Mouse (Mus musculus): ENCODE measurements around the gene Sclt1.

The Sclt1 gene

GRCm38 (mm10) chr3:41586917-41587316 lies 155.4 kb downstream of the Sclt1 start:
- DNase-seq (ENCODE audit: low read depth, low spot score) = no peak

DNA sequence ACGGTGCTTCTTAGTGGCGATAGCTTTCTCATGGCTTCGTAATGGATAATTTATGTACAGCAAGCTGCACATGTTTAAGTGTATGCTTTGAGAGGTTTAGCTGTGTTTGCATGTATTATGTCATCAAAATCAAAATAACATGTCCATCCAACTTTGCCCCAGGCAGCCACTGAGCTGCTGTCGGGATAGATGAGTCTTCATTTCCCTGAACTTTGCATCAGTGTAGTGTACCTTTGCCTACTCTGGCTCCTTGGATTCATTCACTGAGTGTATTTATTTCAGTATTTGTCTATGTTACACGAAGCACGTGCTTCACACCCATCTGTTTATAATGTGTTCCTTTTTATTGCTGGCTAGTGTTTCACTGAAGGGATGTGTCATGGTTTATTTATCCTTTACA lies 156.0 kb downstream of the Sclt1 start:
- DNase-seq (ENCODE audit: low read depth, low spot score) = no peak

- DNase-seq (ENCODE audit: low read depth, low spot score) = no peak
Observed at GRCm38 (mm10) chr3:41585548-41585947, 156.8 kb downstream of the Sclt1 start.

DNA sequence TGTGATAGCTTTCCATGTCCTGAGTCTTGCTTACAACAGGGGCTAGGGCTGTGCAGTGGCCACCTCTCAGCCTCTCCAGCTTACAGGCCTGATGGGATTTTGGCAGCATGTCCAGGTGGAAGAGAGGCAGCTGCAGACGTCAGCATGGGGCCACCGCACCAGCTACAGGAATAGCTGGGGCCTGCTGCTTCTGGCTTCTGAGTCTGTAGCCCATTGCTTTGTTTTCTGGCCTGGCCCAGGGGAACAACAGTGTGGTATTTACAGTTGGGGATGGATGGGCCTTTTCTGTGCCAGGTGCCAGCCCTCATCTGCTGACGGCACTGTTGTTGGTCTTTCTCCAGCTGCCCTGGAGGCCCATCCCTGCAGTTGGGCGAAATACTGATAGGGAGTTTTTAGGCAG lies 158.7 kb downstream of the Sclt1 start:
- no peak for DNase-seq (ENCODE audit: low read depth, low spot score)

DNA sequence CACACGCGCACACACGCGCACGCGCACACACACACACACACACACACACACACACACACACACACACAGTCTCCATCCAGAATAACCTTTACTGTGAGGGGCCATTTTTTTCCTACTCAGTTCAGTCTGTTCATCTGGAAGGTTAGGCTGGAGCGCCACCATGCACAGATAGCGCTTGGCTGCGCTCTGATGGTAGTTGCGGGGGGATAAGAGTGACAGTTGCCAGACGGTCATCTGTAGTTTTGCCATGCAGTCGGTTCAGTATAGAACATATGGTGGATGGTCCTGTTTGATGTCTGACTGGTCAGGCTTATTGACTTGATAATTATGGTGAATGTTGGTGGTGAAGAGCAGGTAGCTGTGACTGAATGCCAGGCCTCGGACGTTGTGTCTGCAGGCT lies 159.2 kb downstream of the Sclt1 start:
- no peak for DNase-seq (ENCODE audit: low read depth, low spot score)

- DNase-seq (ENCODE audit: low read depth, low spot score) = no peak
Observed at GRCm38 (mm10) chr3:41582256-41582655, 160.1 kb downstream of the Sclt1 start.

DNA sequence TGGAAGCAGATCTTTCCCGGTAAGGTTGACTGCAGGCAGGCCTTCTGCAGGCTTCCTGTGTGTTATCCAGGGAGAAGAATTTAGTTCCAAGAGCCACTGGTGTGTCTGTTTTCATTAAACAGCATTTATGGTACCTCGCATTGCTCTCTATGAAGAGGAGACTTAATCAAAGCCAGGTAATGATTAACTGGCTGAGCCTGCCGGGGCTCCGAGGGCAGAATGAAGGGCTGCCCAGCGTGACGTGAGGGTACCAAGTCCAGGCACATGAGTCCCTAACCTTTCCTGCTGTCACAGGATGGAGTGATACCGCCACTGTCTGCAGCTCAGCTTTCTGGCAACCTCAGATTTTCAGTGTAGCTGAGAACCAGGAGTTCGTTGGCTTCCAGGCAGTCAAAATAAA lies 160.9 kb downstream of the Sclt1 start:
- DNase-seq (ENCODE audit: low read depth, low spot score) = no peak

DNA sequence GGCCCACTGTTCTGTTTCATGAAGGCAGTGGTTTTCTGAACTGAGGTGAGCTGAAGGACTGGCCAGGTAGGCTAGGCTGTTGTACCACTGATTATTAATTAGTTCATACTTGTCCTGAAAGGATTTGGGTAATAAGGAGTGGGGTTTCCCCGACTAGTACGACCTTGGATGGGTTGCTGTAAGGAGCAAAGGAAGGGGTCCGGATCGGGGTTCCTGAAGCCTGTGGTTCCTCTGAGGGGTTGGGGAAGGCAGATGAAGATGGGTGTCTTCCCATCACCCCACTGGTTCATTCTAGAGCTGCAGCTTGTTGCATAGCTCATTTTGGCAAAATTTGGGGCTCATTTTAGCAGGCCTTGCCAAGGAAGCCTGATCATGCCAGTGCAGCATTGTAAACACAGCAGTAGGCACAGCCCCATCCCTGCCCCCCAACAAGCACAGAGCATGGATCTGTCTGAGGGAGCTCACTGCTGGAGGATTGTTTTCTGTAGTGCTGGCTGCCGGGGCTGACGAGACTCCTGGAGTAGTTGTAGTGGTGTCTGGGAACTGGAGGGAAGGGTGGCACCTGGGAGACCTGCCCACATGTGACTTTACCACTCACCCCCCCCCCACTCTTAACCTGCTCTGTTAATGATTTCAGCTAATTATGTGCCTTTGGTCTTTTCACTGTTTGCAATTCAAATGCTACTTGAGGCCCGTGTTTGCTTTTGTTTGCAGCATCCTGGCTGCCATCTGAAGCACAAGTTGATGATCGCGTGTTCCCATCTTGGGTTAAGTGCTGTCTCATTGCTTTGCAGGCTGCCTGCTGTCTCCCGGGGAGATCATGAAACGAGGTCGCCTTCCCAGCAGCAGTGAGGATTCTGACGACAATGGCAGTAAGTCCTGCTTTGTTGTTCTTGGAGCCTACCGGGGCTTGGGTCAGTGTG lies 161.7 kb downstream of the Sclt1 start:
- no peak for DNase-seq (ENCODE audit: low read depth, low spot score)

DNA sequence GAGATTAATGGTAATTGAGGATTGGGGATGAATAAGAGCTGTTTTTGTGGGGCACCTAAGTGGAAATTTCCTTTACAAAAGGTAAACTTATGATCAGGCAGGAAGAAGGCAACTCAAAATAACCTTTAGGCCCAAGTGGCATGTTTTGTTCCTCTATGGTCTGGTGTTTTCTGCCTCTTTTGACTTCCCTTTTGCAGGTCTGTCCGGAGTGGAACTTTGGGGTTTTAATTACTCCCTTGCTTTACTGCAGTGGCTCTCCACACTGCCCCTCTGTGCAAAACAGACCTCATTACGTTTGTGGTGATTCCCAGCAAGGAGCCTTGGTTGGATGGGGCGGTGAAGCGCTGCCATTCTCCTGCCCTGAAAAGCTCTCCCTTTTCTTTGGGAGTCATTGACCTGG lies 162.4 kb downstream of the Sclt1 start:
- DNase-seq (ENCODE audit: low read depth, low spot score) = no peak

- no peak for DNase-seq (ENCODE audit: low read depth, low spot score)
Observed at GRCm38 (mm10) chr3:41577240-41577639, 165.1 kb downstream of the Sclt1 start.

Measured in WW6 (cell line).